Mouse (Mus musculus) adrenal gland, postnatal 10 days (tissue): ENCODE data around the gene Adamts12. TPM values are rescaled to one million over a fixed set of nuclear protein-coding genes. Genes with fewer than 3 reads are reported as not detected.

Experiments
- DNase-seq: peaks from one replicate; pipeline ENCODE4 v3.0.0; 2021; ENCODE audit warnings: mixed read lengths
- long read RNA-seq, 2 experiments: library from polyadenylated mRNA; stranded (forward); transcript quantifications; one replicate each; pipeline ENCODE4 v2.0.0; 2021
- total RNA-seq, 2 experiments: library from RNA; stranded (reverse); gene quantifications; 2 replicates each; pipeline ENCODE4 v1.2.3; 2021

Gene Adamts12
- total RNA-seq = 10 to 100 TPM; 16.9 to 19.2 TPM
- long read RNA-seq, experiment 1, partial matches to known transcripts = 2 of 3 reads
- long read RNA-seq, experiment 1, other reads (novel, unspliced or antisense) = 1 of 3 reads
- long read RNA-seq, experiment 2, full-length matches to known transcripts = 1 of 2 reads
- long read RNA-seq, experiment 2, partial matches to known transcripts = 0 of 2 reads
- long read RNA-seq, experiment 2, other reads (novel, unspliced or antisense) = 1 of 2 reads

GRCm38 (mm10) chr15:11064558-11065411, at the start of gene Adamts12:
Gene Adamts12, plus strand, starts transcription at chr15:11064790.
- peak; percentile 74 for DNase-seq

GRCm38 (mm10) chr15:11014931-11015330, 49.7 kb upstream of the Adamts12 start:
- DNase-seq = no peak

- no peak for DNase-seq
Observed at GRCm38 (mm10) chr15:11026801-11027561, 37.6 kb upstream of the Adamts12 start.

GRCm38 (mm10) chr15:11030188-11030587, 34.4 kb upstream of the Adamts12 start:
- DNase-seq = no peak

GRCm38 (mm10) chr15:11035947-11036474, 28.6 kb upstream of the Adamts12 start:
- no peak for DNase-seq

- DNase-seq = peak; percentile 23
Observed at GRCm38 (mm10) chr15:11036535-11037375, 27.8 kb upstream of the Adamts12 start.

- DNase-seq = no peak
Observed at GRCm38 (mm10) chr15:11037376-11037695, 27.3 kb upstream of the Adamts12 start.

GRCm38 (mm10) chr15:11037711-11038110, 26.9 kb upstream of the Adamts12 start, which contains the start of gene Rxfp3:
Gene Rxfp3, minus strand, starts transcription at chr15:11037991.
- no peak for DNase-seq

GRCm38 (mm10) chr15:11038476-11038875, 26.1 kb upstream of the Adamts12 start:
- DNase-seq = peak; percentile 57

- no peak for DNase-seq
Observed at GRCm38 (mm10) chr15:11040067-11040466, 24.5 kb upstream of the Adamts12 start.

GRCm38 (mm10) chr15:11041229-11041628, 23.4 kb upstream of the Adamts12 start:
- DNase-seq = no peak

- DNase-seq = no peak
Observed at GRCm38 (mm10) chr15:11042828-11043227, 21.8 kb upstream of the Adamts12 start.

GRCm38 (mm10) chr15:11053678-11054439, 10.7 kb upstream of the Adamts12 start:
- DNase-seq = no peak

- DNase-seq = no peak
Observed at GRCm38 (mm10) chr15:11054440-11055080, 10.0 kb upstream of the Adamts12 start.

- DNase-seq = peak; percentile 20
Observed at GRCm38 (mm10) chr15:11062903-11063302, 1.7 kb upstream of the Adamts12 start.

- DNase-seq = peak; percentile 10
Observed at GRCm38 (mm10) chr15:11064160-11064557, 431 bp upstream of the Adamts12 start.

GRCm38 (mm10) chr15:11065528-11066171, 1.1 kb downstream of the Adamts12 start:
- peak; percentile 6 for DNase-seq

- no peak for DNase-seq
Observed at GRCm38 (mm10) chr15:11066299-11066698, 1.7 kb downstream of the Adamts12 start.

- DNase-seq = no peak
Observed at GRCm38 (mm10) chr15:11067891-11068290, 3.3 kb downstream of the Adamts12 start.
